Mouse (Mus musculus) urinary bladder, postnatal 25 days (tissue): Measurements from ENCODE around the gene Arvcf.

ENCODE experiments used
- DNase-seq: peaks from one replicate; pipeline ENCODE4 v3.0.0; 2022; ENCODE audit warnings: low spot score

The Arvcf gene

GRCm38 (mm10) chr16:18347931-18348600, at the start of gene Arvcf, which contains the start of gene Tango2:
Arvcf (plus strand) TSS chr16:18348182.
Tango2 (minus strand) TSS chr16:18348103.
- peak; percentile 84 for DNase-seq

- no peak for DNase-seq
Observed at GRCm38 (mm10) chr16:18308159-18308558, 39.8 kb upstream of the Arvcf start.

- DNase-seq = no peak
Observed at GRCm38 (mm10) chr16:18318992-18319391, 29.0 kb upstream of the Arvcf start.

DNA sequence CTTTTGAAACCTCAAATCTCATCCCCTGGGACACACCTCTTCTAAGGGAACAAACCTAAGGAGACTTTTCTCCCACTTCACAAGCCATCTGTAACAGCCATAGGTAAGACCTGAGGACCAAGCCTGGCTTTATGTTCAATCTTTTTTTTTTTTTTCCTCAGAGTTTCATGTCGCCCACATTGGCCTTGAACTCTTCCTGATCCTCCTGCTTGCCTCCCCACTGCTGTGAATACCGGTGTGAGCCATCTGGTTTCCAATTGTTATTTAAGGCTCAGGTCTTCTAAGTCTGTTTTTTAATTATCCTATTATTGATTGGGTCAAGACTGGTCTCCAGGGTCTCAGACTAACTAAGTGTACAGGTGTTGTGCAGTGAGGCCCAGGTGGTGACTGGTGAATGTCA, 26.5 kb upstream of the Arvcf start:
- no peak for DNase-seq

- DNase-seq = no peak
Observed at GRCm38 (mm10) chr16:18323460-18323859, 24.5 kb upstream of the Arvcf start.

DNA sequence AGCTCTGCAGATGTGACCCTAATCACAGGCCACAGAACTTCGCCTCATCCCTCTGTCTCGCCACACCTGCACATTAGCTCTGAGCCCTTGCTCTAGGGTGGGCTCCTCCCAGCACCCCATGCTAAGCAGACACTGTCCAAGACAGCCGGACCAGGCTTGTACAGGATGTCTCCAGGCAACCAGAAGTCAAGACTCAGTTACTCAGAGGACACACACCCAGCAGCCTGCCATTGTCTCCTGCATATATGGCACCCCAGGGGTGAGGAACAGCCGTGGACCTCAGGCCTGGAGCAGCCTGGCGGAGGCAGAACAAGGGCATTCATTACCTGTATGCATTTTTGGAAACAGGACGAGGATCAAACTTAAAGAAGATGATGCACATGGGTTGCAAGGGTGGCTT, 24.0 kb upstream of the Arvcf start:
- no peak for DNase-seq

GRCm38 (mm10) chr16:18325741-18326140, 22.2 kb upstream of the Arvcf start:
- DNase-seq = no peak

- DNase-seq = no peak
Observed at GRCm38 (mm10) chr16:18327936-18328335, 20.0 kb upstream of the Arvcf start.

- DNase-seq = no peak
Observed at GRCm38 (mm10) chr16:18328524-18328923, 19.5 kb upstream of the Arvcf start.

GRCm38 (mm10) chr16:18333976-18334375, 14.0 kb upstream of the Arvcf start:
- no peak for DNase-seq

DNA sequence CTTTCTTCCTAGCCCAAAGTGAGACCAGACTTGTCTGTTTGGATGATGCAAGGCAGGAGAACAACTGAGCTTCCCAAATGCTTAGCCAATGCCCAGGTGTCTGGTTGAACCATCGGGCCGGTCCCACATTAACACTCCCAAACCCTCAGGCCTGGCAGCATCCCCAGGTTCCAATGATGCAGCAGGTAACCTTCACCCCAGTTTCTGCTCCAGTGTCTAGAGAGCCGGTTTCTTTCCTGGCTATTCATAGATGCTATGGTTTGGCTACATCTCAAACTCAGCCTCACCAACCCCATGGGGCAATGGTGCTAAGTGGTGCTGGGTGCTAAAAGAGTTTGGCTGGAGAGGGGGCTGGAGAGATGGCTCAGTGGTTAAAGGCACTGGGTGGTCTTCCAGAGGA, 12.0 kb upstream of the Arvcf start:
- no peak for DNase-seq

GRCm38 (mm10) chr16:18337261-18337660, 10.7 kb upstream of the Arvcf start:
- DNase-seq = no peak

DNA sequence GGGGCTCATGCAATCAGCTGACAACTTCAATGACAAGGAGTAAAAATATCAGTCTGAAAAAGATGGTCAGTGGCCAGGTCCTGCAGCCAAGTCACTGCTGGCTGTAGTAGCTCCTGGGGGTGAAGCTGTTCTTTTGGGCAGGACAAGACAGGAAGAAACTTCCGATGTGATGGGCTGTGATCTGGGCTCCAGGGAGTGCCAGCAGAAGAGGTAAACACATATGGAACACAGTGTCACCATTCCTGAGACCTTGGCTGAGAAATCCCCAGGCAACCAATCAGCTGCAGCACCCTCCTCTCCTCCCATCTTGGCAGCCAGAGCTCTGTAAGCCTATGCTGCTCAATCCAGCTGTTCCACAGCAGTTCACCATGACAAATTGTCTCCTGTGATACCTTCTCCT, 8.1 kb upstream of the Arvcf start:
- DNase-seq = no peak

GRCm38 (mm10) chr16:18341605-18342004, 6.4 kb upstream of the Arvcf start:
- no peak for DNase-seq

DNA sequence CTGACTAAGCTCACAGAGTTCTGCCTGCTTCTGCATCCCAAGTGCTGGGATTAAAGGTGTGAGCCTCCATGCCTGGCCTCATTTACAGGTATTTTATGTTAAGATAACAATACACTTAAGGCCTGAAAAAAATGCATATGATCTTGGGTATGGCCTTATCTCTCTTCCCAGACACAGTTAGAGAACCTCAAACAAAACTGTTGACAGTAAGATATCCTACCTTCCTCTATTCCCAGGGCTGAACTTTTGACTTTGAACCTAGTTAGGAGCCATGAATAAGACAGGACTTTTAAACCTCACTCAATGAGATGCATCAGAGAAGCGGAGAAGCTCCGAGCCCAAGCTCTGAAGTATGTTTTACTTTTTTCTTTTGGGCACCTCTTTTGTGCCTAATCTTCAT, 5.9 kb upstream of the Arvcf start:
- DNase-seq = no peak

GRCm38 (mm10) chr16:18342650-18343570, 5.1 kb upstream of the Arvcf start:
- DNase-seq = no peak

GRCm38 (mm10) chr16:18343778-18344177, 4.2 kb upstream of the Arvcf start:
- DNase-seq = peak; percentile 92

GRCm38 (mm10) chr16:18345243-18345642, 2.7 kb upstream of the Arvcf start:
- peak; percentile 69 for DNase-seq

- DNase-seq = peak; percentile 31
Observed at GRCm38 (mm10) chr16:18348601-18349175, 706 bp downstream of the Arvcf start.

DNA sequence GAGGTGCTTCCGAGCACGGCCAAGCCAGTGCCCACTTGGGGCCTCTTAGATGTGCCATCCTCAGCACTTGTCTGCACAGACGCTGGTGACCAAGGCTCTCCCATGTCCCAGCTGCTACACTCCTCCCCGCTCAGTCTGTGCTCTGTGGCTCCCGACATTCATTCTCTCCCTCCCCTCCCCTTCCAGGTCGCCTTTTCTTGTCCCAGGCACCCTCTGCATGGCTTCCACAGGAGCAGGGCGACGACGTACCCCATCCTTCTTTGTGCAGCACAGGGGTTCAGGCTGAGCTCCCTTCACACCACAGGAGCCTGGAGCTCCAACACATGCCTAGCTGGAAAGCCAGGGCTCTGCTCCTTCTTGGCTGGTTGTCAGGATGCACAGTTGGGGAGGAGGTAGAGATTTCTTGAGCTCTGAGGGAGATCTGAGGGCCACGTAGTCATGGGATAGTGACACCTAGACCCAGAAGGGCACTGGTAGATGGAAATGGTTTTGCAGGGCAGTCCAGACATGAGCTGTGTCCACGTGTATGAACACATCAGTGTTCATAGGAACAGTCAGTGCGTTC, 1.9 kb downstream of the Arvcf start:
- DNase-seq = no peak

DNA sequence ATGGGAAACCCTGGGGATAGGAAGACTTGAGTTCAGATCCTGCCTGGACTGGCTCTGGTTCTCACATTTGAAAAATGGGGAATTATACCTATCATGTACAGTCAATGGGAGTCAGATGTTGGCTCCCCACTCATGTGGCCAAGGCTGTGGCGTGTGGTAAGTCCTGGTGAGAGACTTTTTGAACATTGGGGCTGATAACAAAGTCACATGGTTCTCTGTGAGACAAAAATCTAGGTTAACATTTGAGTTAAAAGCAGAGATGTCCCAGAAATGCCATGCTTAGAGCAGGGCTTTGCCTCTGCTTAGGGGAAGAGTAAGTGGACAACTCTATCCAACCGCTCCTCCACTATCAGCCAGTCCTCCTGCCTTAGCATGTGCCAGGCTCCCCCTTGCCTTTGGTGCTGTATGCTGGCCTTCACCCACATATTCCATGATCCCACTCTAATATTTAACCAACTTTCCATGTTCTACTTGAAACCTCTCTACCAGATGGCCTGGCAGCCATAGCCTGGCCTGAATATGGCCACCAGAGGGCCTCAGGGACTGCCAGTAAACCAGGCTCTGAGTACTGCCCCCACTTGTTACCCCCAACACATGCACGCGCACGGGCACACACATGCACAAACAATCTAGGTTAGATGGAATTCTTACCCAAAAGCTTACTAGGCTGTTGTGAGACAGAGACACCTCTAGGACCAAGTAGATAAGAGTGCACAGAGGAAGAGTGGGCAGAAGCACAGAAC, 3.5 kb downstream of the Arvcf start:
- no peak for DNase-seq

DNA sequence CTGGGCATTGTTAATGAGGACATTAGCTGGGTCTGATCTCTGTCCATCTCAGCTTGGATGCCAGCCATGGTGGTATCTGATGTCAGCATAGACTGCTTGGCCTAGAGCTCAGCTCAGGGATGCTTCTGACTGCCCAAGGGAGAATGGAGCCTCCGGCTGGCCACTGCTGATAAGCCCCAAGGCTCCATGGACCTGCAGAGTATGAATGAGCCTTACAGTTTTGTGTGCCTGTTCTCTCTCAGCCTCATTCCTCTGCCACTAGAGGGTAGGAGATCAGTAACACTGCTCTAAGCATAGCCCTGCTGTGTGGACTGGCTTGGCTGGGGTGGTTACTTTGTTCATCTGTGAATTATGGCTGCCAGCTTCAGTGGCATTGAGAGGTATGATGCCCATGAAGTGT, 5.1 kb downstream of the Arvcf start:
- DNase-seq = no peak
